Mouse (Mus musculus): ENCODE results near the gene Sox13.
A peak's percentile ranks its signal among the peaks of the same experiment; 100 is the strongest.

GRCm38 (mm10) chr1:133380347-133381065, 43.7 kb downstream of the Sox13 start:
- TF ChIP-seq UBTF (IDR thresholded peaks at IDR 0.05; ENCODE audit: borderline replicate concordance, insufficient read depth, low read depth, low read length) = no peak
- TF ChIP-seq USF1 (IDR thresholded peaks at IDR 0.05; ENCODE audit: low read depth, low read length) = no peak
- TF ChIP-seq POLR2A (IDR thresholded peaks at IDR 0.05; ENCODE audit: control insufficient read depth in 1 of 2, insufficient read depth in 1 of 2, low read depth in 1 of 2, low read length in 2 of 2, poor library complexity in 1 of 2) = no peak
- no peak for TF ChIP-seq KAT2A (conservative IDR thresholded peaks at IDR 0.05; ENCODE audit: low read depth, low read length)
- peak; percentile 60 to 81 (median 68) for TF ChIP-seq CTCF (IDR thresholded peaks at IDR 0.05 in 2 of 3, conservative IDR thresholded peaks at IDR 0.05 in 1 of 3; ENCODE audit: control insufficient read depth in 1 of 3, insufficient read depth in 1 of 3, low read depth in 2 of 3, low read length in 3 of 3, poor library complexity in 1 of 3, severe bottlenecking in 1 of 3)
- no peak for TF ChIP-seq CHD2 (IDR thresholded peaks at IDR 0.05; ENCODE audit: low read length)
- no peak for TF ChIP-seq CHD1 (IDR thresholded peaks at IDR 0.05; ENCODE audit: low read depth, low read length)
- no peak for TF ChIP-seq MYB (IDR thresholded peaks at IDR 0.05; ENCODE audit: low read depth, low read length)
- peak in 1 of 2 experiments; percentile 57; a peak in 1 of 4 replicates for TF ChIP-seq EP300 (IDR thresholded peaks at IDR 0.05; ENCODE audit: low read depth in 1 of 2, low read length in 2 of 2)
- no peak for TF ChIP-seq TBP (IDR thresholded peaks at IDR 0.05; ENCODE audit: low read depth, low read length)
- TF ChIP-seq ZMIZ1 (IDR thresholded peaks at IDR 0.05; ENCODE audit: low read depth, low read length) = no peak
